Mouse (Mus musculus): Measurements from ENCODE around the gene Sema6d.

Sema6d gene

DNA sequence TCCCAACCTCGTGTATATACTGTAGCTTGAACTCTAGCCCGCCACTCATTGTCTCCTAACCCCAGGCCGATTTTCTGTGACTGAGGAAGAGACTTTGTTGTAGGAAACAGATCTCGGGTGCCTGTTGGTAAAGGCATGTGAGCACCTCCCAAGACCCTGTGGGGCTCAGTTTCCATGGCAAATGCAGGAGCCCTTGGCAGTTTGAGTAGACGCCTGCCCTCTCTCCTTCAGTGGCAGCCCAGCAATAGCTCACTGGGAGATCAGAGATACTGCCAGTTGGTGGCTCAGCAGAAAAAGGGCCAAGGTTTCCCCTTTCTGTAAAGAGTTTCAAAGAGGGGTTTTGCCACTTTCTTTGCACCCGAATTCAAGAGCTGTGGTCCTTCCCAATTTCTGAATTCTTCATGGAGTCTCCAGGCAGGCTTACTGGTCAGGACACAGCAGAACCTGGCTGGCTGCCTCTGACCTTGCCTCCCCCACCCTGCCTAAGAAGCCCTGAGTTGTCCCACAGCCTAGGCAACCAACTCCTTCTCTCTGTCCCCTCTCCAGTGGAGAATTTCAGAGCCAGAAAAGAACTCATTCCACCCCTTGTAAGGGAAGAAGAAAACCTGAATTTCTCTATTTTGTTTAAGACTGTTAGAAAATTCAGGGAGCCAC, 312.1 kb downstream of the Sema6d start:
- no peak for DNase-seq (ENCODE audit: low spot score)

GRCm38 (mm10) chr2:124403571-124403970, 313.8 kb downstream of the Sema6d start:
- DNase-seq (ENCODE audit: low spot score): no peak

DNA sequence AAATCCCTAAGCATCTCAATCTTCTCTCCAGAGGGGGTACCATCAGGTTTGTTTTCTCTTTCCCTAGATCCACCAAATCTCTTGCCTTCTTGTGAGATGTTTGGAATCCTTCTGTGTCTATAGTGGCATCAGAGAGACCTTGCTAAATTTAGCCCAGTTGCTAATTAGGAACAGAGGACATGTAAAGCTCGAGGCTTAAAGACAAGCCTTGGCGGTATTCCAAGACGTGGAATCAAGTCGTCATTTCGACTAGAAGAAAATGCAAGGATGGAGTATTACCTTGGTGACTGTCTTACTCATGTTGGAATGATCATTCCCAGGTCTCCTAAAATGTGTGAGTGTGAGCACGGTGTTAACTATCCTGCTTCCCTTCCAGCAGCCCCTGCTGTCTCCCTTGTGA, 314.2 kb downstream of the Sema6d start:
- no peak for DNase-seq (ENCODE audit: low spot score)

DNA sequence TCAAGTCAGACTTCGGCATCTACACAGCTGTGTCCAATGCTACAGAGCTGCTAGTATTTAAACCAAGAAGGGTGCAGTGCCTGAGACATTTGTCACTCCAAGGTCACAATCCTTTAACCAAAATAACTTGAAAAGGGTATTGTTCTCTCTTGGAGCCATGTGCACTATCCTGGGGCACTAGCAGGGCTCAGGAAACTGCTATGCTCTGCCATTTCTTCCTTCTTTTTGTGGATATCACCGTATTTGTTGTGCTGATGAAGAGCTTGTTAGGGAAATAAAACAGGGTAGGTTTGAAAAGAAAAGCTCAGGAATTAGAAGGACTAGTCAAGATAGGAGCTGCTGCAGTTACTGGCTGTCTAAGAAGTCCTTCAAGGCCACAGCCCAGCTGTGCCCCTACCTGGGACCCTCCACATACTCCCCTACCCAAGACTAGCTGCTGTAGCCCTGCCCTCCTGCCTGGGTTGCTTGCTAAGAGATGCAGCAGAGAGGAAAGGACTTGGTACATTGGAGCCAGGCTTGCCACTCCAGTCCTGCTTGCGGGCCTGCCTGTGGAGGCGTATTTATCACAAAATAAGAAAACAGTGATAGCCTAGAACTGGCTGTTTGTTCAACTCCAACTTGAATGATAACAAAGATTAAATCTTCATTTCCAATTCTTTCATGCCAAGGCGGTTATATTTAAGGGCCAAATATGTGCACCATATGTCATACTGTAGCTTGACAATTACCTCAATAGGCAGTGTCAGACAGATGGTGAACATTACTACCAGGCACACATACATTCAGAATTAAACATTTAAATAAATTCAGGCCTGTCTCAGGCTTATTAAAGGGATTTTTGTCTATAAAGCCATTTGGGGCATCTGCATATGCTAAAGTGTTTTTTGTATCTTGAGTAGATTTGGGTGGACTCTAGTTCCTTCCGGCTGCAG, 315.1 kb downstream of the Sema6d start:
- no peak for DNase-seq (ENCODE audit: low spot score)

- no peak for DNase-seq (ENCODE audit: low spot score)
Measured at GRCm38 (mm10) chr2:124408956-124409355, 319.2 kb downstream of the Sema6d start.

GRCm38 (mm10) chr2:124416730-124417129, 327.0 kb downstream of the Sema6d start:
- no peak for DNase-seq (ENCODE audit: low spot score)

DNA sequence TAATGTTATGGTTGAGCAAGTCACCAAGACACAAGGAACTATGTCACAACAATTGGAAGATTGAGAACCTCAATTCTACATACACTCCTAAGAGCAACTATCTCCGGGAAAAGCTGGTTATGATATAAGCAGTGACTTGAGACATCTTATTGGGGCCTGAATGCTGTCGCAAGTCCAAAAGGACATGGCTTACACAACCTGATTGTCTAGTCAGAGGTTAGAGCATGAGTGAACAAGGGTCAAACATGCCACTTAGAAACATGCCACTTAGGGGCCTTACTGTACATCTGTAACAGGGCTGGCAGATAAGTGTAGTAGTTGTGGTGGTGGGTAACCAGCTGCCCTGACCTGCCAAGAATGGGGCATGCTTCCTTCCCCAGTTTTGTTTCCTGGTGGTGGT, 328.6 kb downstream of the Sema6d start:
- DNase-seq (ENCODE audit: low spot score): no peak

DNA sequence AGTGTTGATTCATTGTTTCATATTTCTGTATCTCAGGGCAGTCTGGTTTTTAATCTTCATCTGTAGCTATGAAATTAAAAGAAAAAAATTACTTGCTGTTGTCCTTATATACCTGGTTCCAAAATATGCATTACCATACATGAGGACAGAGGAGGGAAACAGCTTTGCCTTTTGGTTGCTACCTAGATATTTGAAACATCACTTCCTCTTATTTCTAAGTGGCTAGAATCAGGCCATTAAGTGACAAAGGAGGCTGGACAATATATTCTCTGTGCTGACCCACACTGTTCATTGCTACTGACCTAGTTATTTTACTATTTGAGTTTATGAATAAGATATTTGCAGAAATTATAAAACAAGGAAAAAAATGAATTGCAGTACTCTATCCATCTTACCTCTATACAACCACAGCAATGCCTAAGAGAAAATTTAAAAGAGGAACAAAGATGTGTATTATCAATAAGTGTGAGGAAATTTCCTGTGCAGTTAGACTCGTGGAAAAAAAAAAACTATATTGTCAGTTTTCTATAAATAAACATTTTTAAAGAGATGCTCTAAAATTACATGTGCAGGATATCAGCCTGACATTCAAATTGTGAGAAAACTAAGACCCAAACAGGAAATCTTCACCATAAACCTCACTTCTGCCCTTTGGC, 330.5 kb downstream of the Sema6d start:
- DNase-seq (ENCODE audit: low spot score): no peak

GRCm38 (mm10) chr2:124429744-124430143, 340.0 kb downstream of the Sema6d start:
- DNase-seq (ENCODE audit: low spot score): no peak

GRCm38 (mm10) chr2:124430708-124431107, 340.9 kb downstream of the Sema6d start:
- DNase-seq (ENCODE audit: low spot score): no peak

GRCm38 (mm10) chr2:124435382-124436002, 345.7 kb downstream of the Sema6d start:
- no peak for DNase-seq (ENCODE audit: low spot score)

DNA sequence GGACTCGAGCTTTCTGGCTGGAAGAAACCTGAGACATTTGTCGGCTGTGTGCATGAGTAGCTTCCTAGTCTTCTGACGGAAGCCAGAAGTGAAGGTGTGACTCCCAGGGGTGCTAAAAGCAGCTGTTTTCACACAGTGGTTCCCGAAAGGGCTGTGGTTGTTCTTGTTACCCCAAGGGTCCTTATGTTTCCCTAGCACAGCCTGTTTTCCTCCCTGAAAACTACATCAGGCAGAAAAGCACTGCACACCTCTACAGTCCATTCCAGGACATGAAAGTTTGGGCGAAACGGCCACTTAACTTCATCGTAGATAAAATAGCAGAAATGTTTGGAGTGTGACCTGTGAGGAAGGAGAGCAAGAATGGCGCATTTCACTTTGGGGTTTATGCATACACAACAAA, 346.9 kb downstream of the Sema6d start:
- no peak for DNase-seq (ENCODE audit: low spot score)

DNA sequence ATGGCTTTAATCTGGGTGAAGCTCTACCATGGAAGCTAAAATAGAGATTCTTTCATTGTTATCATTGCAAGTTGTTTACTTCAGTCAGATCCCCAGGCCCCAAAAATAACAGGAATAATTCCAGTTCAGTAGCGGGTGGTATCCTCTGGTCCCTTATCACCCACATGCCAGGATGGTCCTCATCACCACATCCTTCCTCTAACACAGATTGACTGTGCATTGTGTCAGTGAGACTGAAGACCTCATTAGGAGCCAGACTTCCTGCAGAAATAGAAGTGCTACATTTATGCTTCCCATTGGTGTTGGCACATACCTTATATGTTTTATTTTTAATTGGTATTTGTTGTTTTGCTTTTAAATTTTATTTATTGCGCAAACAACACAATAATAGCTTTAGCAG, 354.4 kb downstream of the Sema6d start:
- DNase-seq (ENCODE audit: low spot score): no peak

DNA sequence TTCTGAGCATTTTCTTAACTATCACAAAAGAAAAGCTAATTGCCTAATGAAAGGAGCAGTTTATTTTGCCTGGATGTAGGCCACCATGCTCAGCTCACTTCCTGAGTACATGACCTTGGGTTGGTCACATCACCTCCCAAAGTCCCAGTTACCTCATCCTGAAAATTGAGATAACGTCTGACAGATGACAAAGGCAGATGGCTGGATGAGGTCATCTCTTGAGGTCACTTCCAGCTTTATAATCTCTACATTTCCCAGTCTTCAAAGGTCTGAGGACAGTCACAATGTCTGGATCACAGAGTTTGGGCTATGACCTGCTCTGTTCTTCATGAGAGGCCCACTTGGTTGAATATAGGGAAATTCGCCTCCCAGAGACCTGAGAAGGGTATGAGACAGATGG, 366.1 kb downstream of the Sema6d start:
- DNase-seq (ENCODE audit: low spot score): no peak

DNA sequence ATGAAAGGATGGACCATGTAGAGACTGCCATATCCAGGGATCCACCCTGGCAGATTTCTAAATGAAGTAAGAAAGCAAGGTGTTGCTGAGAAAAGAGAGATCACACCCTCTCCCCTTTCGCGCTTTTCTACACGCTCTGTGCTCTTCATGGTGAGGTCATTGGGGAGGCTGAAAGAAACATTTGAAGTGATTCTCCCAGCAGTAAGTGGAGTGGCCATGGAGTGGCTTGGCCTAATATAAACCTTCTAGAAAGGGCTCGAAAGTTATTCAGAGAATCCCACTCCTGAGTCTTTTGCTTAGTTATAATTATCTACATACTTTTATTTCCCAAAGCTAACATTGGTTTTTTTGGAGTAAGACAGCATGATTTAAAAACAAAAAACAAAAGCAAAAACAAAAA, 367.2 kb downstream of the Sema6d start:
- no peak for DNase-seq (ENCODE audit: low spot score)

- no peak for DNase-seq (ENCODE audit: low spot score)
Measured at GRCm38 (mm10) chr2:124458028-124458427, 368.3 kb downstream of the Sema6d start.

DNA sequence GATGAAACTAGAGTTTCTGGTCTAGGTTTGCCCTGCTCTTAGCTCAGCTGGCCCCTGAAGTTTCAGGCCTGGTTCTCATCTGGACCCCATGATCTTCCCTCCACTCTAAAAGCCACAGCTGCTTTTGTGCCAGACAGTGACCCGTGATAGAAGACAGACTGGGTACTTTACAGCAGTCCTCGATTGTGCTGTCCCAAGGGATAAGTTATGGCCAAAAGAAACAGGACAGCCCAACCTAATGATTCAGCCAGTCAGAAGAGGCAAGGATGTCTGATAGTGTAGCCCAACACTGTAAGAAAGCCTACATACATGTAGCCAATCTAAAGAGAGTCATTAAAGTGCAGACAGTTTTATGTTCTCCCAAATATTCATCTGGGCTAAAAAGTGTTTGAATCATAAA, 371.2 kb downstream of the Sema6d start:
- no peak for DNase-seq (ENCODE audit: low spot score)

DNA sequence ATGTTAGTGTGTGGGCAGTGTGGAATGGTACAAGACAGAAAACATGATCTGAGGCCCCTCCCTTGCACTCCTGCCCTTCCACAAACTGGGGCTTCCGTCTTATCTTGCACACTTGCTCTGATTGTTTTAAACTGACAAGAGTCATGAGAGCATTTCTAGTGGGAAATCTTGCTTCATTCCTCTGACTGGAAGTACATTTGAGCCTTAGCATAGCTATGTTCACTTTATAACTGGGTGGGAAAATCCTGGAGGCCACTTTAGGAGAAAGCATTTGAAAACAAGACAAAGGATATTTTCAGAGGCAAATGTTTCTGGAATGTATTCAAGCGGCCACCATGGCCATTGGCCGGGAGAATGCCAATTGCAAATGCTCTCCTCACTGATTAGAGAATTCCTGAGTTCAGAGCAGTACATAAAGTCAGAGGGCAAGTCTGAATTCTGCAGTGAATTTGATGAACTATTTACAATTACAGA, 371.6 kb downstream of the Sema6d start:
- DNase-seq (ENCODE audit: low spot score): no peak

DNA sequence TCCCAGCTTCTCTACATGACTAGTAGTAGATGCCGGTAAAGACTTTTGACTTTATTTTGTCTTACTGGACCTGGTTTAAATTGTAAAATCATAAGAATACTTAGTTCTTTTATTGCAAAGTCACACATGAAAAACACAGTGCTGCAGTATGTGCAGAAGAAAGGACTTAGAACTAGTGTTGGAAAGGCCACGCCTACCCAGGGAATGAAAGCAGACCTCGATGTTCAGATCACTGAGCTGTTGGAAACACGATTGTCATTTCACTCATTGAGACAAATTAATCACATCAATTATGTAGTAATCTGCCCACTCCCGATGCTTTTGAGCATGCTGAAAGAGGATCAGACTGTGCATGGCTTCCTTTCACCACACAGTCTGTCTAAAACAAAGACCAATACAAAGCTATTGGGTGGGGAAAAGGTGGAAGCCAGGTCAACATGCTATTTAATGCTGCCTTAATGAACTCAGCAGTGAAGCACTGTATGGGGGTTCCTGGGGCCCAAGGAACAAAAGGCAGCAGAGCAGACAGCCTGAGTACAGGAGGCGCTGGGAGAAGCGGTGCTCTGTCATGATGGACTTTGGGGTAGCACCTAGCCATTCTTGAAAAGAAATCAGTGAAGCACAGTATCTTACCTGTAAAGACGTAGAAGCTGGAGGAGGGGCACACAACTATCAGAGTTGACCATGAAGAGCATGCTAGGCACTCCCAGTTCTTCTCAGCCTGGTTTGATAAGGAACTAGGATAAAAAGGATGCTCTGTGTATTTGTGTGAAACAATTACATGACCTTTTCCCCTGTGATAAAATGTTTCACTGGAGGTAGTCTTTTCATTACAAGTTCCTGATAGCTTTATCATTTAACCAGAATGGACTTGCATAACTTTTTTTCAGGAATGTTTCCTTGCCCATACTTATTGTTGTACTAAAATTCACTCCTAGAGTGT, 375.5 kb downstream of the Sema6d start:
- no peak for DNase-seq (ENCODE audit: low spot score)

- no peak for DNase-seq (ENCODE audit: low spot score)
Measured at GRCm38 (mm10) chr2:124467429-124467828, 377.7 kb downstream of the Sema6d start.

- DNase-seq (ENCODE audit: low spot score): no peak
Measured at GRCm38 (mm10) chr2:124470346-124471042, 380.7 kb downstream of the Sema6d start.
